In genomic region chr6:119084532-119084931, GRCm38 (mm10) we compare ENCODE assay signal across 17 mouse cellular contexts.
DNase-seq lines count a peak whose midpoint lies in the region; ATAC-seq and TF ChIP-seq lines count a peak whose summit lies in the region.
"Had no signal": no experiment of that assay in that cellular context is flagged by ENCODE, and none has a peak within 500 bp of the region (broad histone marks: within the 10 kb centered on the region; RNA-seq: fewer than 3 reads in every experiment).

No protein-coding gene starts in this region.

- ATAC-seq in kidney, postnatal 0 days (replicated peaks; ENCODE audit: low FRiP score, low read depth) = no peak
- peak; percentile 28; the same call in 1 of the 2 replicates for ATAC-seq in stomach, embryonic 15.5 days (ENCODE audit: insufficient read depth, low FRiP score, low read depth)
- no peak for ATAC-seq in cerebellum, adult (ENCODE audit: insufficient number of reproducible peaks, low FRiP score, low TSS enrichment)

- H3K4me3 ChIP-seq in heart, embryonic 10.5 days = 0 out of 2 replicates have a peak overlapping the region, but pooled peaks have one; percentile 29
- H3K4me3 ChIP-seq in kidney, postnatal 0 days (replicated peaks; ENCODE audit: low read depth, low read length) = no peak overlapping the region
- H3K4me3 ChIP-seq in stomach, embryonic 15.5 days (replicated peaks) = no peak overlapping the region
- H3K4me3 ChIP-seq: embryonic facial prominence, embryonic 12.5 days; hindbrain, embryonic 15.5 days; left cerebral cortex, adult 2 months; megakaryocyte, embryonic 14.5 days had no signal

- 35% methylated on average over 9 of the region's 9 CpGs for WGBS in heart, embryonic 10.5 days
- 38% methylated on average over 9 of the region's 9 CpGs for WGBS in kidney, postnatal 0 days
- 38% methylated on average over 9 of the region's 9 CpGs for WGBS in stomach, embryonic 15.5 days

- H3K27ac ChIP-seq in heart, embryonic 10.5 days = peak overlapping the region; percentile 69
- H3K27ac ChIP-seq in kidney, postnatal 0 days = no peak overlapping the region
- peak overlapping the region; percentile 71 for H3K27ac ChIP-seq in stomach, embryonic 15.5 days
- H3K27ac ChIP-seq: embryonic facial prominence, embryonic 12.5 days; hindbrain, embryonic 15.5 days had no signal

- no peak overlapping the region for H3K9ac ChIP-seq in kidney, postnatal 0 days (ENCODE audit: low read depth, low read length)
- H3K9ac ChIP-seq in stomach, embryonic 15.5 days = no peak overlapping the region
- H3K9ac ChIP-seq: embryonic facial prominence, embryonic 12.5 days; hindbrain, embryonic 15.5 days had no signal

- H3K4me1 ChIP-seq in heart, embryonic 10.5 days = peaks cover 81% of the 10 kb centered on the region
- H3K4me1 ChIP-seq in kidney, postnatal 0 days (replicated peaks; ENCODE audit: insufficient read depth, low read length) = no peaks in the 10 kb centered on the region
- peaks cover 12% of the 10 kb centered on the region; the same call in 1 of the 2 replicates for H3K4me1 ChIP-seq in stomach, embryonic 15.5 days
- H3K4me1 ChIP-seq: megakaryocyte, embryonic 14.5 days had no signal

- no peak overlapping the region for H3K4me2 ChIP-seq in kidney, postnatal 0 days (ENCODE audit: low read length)
- no peak overlapping the region for H3K4me2 ChIP-seq in stomach, embryonic 15.5 days
- H3K4me2 ChIP-seq: embryonic facial prominence, embryonic 12.5 days; hindbrain, embryonic 15.5 days had no signal

- H3K27me3 ChIP-seq in heart, embryonic 10.5 days (ENCODE audit: insufficient read depth, poor library complexity, severe bottlenecking) = no peaks in the 10 kb centered on the region
- no peaks in the 10 kb centered on the region for H3K27me3 ChIP-seq in kidney, postnatal 0 days (ENCODE audit: insufficient read depth, low read length)
- H3K27me3 ChIP-seq in stomach, embryonic 15.5 days (replicated peaks) = no peaks in the 10 kb centered on the region
- H3K27me3 ChIP-seq: embryonic facial prominence, embryonic 12.5 days; hindbrain, embryonic 15.5 days had no signal

- DNase-seq in heart, embryonic 10.5 days (ENCODE audit: low spot score) = no peak
- DNase-seq in heart, adult 8-10 months (ENCODE audit: low spot score) = no peak
- DNase-seq in kidney, postnatal 0 days (ENCODE audit: low spot score) = peak; percentile 43
- no peak for DNase-seq in kidney, postnatal 14 days
- DNase-seq in forelimb bud, embryonic 11.5 days (ENCODE audit: low read depth, low spot score) = peak; percentile 23
- DNase-seq: B cell, adult 2 months; cerebellum, adult 11 months; kidney, adult 9 months; liver; lung, adult 18-20 months; right cerebral cortex, postnatal 4 days had no signal

- no peaks in the 10 kb centered on the region for H3K9me3 ChIP-seq in heart, embryonic 10.5 days
- no peaks in the 10 kb centered on the region for H3K9me3 ChIP-seq in kidney, postnatal 0 days (replicated peaks; ENCODE audit: low read length)
- no peaks in the 10 kb centered on the region for H3K9me3 ChIP-seq in stomach, embryonic 15.5 days
- H3K9me3 ChIP-seq: embryonic facial prominence, embryonic 12.5 days; hindbrain, embryonic 15.5 days; megakaryocyte, embryonic 14.5 days had no signal

- TF ChIP-seq CTCF in kidney, postnatal 0 days (IDR thresholded peaks at IDR 0.05; ENCODE audit: low read depth) = no peak

- H3K36me3 ChIP-seq in heart, embryonic 10.5 days = no peaks in the 10 kb centered on the region
- no peaks in the 10 kb centered on the region for H3K36me3 ChIP-seq in kidney, postnatal 0 days (ENCODE audit: insufficient read depth, low read length)
- H3K36me3 ChIP-seq in stomach, embryonic 15.5 days = no peaks in the 10 kb centered on the region
- H3K36me3 ChIP-seq: embryonic facial prominence, embryonic 12.5 days; hindbrain, embryonic 15.5 days had no signal

Comparison
In these comparisons a context has a peak if more than half of its experiments do, and no peak if none do; other contexts are left out.
1. DNase-seq: peak in kidney, postnatal 0 days (single experiment) and forelimb bud, embryonic 11.5 days (single experiment); none in heart, embryonic 10.5 days (single experiment), heart, adult 8-10 months (single experiment) and kidney, postnatal 14 days (single experiment).